Mouse (Mus musculus) urinary bladder, adult 2 months (tissue): Measurements from ENCODE around the gene Rapgef3. TPM values are rescaled to one million over a fixed set of nuclear protein-coding genes. Genes with fewer than 3 reads are reported as not detected.

Source experiments
- DNase-seq: peaks from one replicate; pipeline ENCODE4 v3.0.0; 2022; ENCODE audit warnings: low spot score
- polyA plus RNA-seq: library from polyadenylated mRNA; depleted of rRNA; stranded (reverse); fragments of >200 nt; gene quantifications from 2 replicates; pipeline ENCODE4 v1.2.3, GENCODE M21; 2012

Gene Rapgef3
- polyA plus RNA-seq, 1 experiment, result 19.2 TPM

DNA sequence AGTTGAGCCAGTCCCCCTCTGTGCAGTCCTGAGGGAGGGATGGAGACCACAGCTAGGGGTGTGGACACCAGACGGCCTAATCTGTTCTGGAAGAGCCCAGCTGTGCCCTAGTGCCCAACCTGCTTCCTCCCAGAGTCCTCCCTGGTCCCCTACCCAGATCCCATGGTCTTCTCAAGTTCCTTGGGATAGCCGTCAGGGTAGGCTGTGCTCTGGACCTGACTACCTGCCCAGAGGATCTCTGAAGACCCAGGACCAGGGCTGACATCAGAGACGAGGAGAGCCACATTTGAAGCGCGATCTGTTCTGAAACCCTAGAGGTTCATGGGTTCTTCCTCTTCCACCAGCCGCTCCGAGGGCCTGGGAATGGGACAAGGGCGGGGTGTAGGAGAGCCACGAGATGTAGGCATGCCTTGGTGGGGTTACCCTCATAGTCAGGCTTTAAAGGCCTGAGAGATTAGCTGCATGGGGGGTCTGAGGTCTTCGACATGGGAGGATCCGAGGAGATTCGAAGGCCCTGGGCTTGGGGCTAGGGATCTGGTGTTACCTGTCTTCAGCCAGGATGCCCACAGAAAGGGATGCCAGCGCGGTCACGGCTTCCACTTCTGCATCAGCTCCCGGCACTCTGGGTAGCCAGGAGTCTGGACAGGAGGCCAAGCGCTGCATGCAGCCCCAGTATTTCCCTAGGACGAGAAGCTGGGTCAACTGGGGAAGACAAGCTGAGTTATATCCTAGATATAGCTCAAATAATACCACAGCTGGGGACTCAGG lies 25.8 kb upstream of the Rapgef3 start:
- DNase-seq, result no peak

DNA sequence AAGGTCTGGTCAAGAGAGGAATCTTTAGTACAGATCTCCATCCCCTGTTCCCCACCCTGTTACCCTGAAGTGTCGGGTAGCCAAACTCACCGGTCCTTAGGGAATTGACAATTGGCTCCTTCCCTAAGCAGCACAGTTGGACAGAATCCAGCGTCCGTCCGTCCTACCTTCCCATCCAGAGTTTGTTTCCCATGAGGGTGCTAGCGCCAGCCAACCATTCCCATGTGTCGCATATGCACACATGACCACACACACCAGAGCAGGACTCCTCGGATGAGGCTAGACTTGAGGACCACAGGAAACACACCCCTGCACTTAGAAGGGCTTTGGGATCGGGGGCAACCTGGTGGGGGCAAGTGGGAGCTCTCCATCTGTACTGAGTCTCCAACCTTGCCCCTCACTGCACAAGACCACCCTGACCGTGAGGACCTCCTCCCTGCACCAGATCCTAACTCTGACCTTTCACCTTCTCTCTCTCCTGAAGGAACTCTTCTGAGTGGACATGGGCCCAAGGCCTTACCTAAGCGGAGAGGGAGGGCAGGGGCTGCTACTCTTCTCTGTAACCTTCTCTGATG lies 23.4 kb upstream of the Rapgef3 start:
- no peak for DNase-seq

- peak; percentile 56 for DNase-seq
Observed at GRCm38 (mm10) chr15:97789761-97790505, 22.2 kb upstream of the Rapgef3 start.

DNA sequence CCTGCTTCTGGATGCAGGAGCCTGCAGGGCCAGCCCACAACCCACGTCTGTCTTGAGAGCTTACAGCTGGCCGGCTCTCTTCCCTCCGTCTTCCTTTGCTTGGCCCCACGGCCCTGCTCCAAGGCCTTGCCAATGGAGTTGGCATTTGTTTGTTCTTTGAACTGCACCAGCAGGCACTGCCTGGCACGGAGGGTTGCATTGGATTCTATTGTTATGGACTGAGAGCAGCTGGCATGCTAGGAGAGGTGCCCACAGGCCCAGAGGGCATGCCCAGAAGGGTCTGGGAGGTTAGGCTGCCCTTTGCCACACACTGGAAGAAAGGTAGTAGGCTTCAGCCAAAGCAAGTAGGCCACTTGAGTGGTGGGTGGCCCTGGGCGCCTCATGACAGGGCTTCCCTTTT lies 21.0 kb upstream of the Rapgef3 start:
- DNase-seq, result no peak

- no peak for DNase-seq
Observed at GRCm38 (mm10) chr15:97787799-97788667, 20.3 kb upstream of the Rapgef3 start.

DNA sequence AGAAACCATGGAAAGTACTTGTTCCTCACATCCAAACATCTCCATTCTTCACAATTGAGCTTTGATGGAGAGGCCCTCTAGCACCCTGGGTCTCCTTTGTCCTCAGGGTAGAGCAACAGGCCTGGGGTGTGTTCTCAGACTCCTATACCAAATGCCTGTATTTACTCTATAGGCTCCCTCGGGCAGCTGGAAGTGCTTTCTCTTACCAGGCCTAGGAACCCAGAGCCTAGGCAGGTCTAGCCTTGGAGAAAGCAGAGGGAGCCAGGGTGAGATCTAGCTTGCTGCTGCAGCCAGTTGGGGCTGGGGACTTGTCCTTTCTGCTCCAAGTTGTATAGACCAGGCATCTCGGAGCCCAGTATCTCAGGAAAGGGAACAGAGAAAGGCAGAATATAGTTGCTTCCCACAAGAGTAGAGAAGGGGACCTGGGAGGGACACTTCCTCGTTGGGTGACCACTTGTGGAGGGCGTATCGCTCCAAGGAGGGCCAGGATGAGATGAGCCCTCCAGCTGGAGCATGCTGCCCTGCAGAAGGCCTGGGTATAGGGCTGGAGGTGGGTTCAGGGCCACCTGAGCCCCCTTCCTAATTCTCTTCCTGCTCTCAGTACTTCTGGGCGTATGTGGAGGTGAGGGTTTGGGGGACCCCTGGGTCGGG lies 19.5 kb upstream of the Rapgef3 start:
- DNase-seq, result no peak

DNA sequence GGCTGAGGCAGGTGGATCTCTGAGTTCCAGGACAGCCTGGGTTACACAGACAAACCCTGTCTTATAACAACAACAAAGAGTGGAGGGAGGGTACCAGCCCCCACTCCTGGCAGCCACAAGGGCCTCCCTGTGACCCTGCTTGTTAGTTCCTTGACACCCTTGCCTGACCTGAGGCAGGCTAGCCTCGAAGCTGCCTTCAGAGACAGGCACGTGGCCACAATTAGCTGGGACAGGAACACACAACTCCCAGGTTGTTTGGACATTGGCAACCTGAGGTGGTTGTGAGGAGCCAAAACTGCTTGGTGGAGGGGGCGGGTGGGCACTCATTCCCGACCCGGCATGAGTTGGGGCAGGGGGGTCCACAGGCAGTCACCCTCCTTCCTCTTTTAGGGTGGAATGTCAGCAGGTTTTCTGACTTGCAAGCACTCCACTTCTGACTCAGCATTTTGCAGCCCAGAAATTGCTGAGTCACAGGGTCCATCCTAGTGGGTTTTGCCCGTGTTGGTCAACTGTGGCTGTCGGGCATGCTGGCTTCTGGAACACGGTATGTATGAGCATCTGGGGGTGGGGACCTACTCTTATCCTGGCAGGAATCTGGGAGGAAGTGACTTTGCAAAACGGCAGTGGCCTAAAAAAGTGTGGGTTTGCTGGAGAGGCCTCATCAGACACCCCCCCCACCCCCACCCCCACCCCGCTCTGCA lies 18.8 kb upstream of the Rapgef3 start:
- DNase-seq, result no peak

- no peak for DNase-seq
Observed at GRCm38 (mm10) chr15:97785731-97786411, 18.1 kb upstream of the Rapgef3 start.

GRCm38 (mm10) chr15:97784561-97785161 lies 16.9 kb upstream of the Rapgef3 start:
- no peak for DNase-seq

DNA sequence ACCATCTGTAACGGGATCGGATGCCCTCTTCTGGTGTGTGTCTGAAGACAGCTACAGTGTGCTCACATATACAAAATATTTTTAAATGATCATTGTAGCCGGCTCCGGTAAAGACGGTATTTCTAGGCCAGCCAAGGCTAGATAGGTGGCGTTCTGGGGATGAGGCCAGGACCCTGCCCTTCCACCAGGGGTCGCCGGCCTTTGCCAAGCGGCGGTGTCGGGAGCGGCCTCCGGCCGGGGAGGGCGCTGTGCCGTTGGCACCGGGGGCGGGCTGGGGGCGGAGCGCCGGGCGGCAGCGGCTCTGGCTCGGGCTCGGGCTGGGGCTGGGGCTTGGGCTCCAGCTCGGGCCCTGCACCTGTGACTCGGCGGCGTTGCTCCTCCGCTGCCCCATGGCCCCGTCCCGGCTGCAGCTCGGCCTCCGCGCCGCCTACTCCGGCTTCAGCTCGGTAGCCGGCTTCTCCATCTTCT lies 16.4 kb upstream of the Rapgef3 start:
- peak; percentile 87 for DNase-seq

GRCm38 (mm10) chr15:97782749-97783105 lies 15.0 kb upstream of the Rapgef3 start:
- DNase-seq, result peak; percentile 66

DNA sequence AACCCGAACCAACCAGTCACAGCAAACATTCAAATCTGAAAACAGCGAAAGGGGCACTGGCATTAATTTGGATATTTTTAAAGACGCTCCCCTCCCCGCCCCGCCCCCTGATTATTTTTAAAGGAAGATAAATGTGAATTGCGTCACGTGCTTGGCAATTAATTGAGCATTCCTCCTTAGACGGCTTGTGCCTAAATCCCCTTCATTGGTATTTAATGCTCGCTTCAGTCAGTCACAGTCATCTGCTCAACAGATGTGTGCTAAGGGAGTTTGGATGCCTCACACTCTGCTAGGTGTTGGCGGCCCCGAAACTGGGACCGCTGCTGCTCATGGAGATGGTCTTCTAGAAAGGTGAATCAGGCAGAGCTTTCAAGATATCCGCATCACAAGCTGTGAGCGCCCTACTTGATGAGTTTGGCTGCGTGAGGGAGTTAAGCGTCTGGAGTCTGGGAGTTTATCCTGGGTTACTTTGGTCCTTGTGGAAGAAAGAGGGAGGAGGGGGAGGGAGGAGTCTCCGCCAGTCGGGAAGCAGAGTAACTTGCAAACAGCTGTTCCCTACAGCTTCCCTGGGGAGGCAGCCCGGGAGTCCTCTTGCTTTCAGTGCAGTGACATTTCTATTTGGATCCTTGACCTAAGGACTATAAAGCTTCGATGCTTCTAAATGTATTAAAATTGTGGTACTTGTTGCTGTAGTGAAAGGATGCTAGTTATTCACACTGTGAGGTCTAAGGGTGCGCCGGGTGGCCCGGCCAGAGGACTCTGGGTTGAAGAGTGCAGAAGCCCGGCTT lies 14.4 kb upstream of the Rapgef3 start:
- DNase-seq, result no peak

- no peak for DNase-seq
Observed at GRCm38 (mm10) chr15:97780611-97781031, 12.8 kb upstream of the Rapgef3 start.

- no peak for DNase-seq
Observed at GRCm38 (mm10) chr15:97779576-97779975, 11.8 kb upstream of the Rapgef3 start.

DNA sequence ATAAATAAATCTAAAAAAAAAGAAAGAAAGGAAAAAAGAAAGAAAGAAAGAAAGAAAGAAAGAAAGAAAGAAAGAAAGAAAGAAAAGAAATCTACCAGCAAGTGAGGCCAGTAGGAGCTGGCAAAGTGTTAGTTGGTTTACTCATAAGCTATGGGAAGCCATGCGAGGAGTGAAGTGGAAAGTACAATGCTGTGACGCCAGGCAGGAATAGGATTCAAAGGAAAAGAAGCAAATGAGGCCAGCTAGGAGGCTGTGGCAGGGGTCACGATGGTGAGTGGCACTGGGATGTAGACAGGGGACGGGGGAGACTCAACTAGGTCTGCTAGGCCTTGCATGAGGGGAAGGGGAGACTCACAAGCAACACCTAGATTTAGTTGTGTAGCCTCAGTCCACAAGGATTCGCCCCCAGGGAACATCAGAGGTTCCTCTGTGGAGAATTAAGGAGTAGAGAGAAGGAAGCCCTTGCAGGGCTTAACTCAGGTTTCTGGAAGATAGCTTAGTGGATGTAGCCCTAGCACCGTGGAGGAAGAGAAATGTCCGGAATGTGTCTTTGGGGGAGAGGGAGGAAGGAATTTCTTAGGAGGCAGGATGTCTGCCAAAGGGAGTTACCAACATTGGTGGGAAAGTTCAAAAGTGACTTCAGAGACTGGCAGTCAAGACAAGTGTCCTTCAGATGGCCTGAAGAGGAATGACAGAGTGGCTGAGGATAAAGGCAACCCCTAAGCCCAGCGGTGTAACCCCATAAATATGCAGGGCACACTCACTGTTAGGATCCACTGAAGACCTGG lies 10.7 kb upstream of the Rapgef3 start, which contains the start of gene Slc48a1:
TSS of gene Slc48a1 (plus strand) at position 210 of the 788 bp plus-strand sequence.
- DNase-seq, result no peak

DNA sequence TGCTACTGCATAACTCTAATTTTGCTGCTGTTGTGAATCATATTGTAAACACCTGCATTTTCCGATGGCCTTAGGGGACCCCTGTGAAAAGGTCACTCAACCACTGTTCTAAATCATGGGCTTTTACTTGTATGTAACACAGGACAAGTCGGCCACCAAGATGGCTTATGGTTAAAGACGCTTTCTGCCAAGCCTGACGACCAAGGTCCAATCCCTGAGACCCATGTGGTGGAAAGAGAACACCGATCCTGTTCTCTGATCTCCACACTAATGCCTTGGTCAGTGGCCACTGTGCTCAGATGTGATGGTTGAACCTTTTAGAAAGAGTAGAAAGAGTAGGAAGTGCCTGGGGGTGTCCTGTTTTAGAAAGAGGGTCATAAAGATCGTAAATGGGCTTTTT lies 9.1 kb upstream of the Rapgef3 start:
- no peak for DNase-seq

DNA sequence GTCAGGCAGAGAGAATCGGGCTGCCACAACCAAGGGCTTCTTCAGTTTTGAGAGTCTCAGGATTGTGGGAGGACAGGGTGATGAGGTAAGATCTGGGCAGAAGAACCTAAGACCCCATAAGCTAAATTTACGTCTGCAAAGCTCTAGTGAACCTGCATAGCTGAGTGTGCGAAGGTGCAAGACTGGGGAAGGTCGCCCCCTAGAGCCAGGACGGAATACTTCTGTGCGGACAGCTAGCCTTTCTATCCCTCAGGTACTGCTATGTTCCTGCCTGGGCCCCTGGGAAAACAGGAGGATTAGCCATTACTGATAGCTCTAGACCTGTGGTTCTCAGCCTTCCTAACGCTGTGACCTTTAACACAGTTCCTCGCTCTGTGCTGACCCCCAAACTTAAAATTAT lies 8.7 kb upstream of the Rapgef3 start:
- DNase-seq, result no peak

- DNase-seq, result no peak
Observed at GRCm38 (mm10) chr15:97773961-97774370, 6.2 kb upstream of the Rapgef3 start.
